Mouse (Mus musculus): ENCODE results near the gene Daam1. TPM values are rescaled to one million over a fixed set of nuclear protein-coding genes. Genes with fewer than 3 reads are reported as not detected.

Gene Daam1
- polyA plus RNA-seq, 1 experiment from 2014 or later, result 41.2 TPM

GRCm38 (mm10) chr12:71891729-71892355 is 61.0 kb downstream of the Daam1 start:
- Histone ChIP-seq H3K27ac (peak overlapping the region; percentile 63), H3K4me3 (replicated peaks; ENCODE audit: low read length) (no peak overlapping the region), H3K9me3 (ENCODE audit: control insufficient read depth, low read length) (no peaks in the 10 kb centered on the region), H3K4me1 (replicated peaks; ENCODE audit: control insufficient read depth, insufficient read depth, low read length) (peaks cover 21% of the 10 kb centered on the region), H3K27me3 (ENCODE audit: control insufficient read depth, insufficient read depth, low read length) (no peaks in the 10 kb centered on the region), H3K4me2 (replicated peaks) (no peak overlapping the region), H3K36me3 (replicated peaks; ENCODE audit: control insufficient read depth, insufficient read depth) (no peaks in the 10 kb centered on the region), H3K9ac (peak overlapping the region; percentile 39; the same call in 1 of the 2 replicates)
- 18% methylated on average over 7 of the region's 7 CpGs for WGBS
- DNase-seq (ENCODE audit: low spot score) (no peak), ATAC-seq (ENCODE audit: low FRiP score) (no peak)

GRCm38 (mm10) chr12:71892996-71893605 is 62.2 kb downstream of the Daam1 start:
- H3K4me1 ChIP-seq (replicated peaks; ENCODE audit: control insufficient read depth, insufficient read depth, low read length), result peaks cover 19% of the 10 kb centered on the region
- no peak for ATAC-seq (ENCODE audit: low FRiP score)
- no peak for DNase-seq (ENCODE audit: low spot score)
- H3K9me3 ChIP-seq (ENCODE audit: control insufficient read depth, low read length), result no peaks in the 10 kb centered on the region
- H3K27ac ChIP-seq, result no peak overlapping the region
- no peaks in the 10 kb centered on the region for H3K27me3 ChIP-seq (ENCODE audit: control insufficient read depth, insufficient read depth, low read length)
- 62% methylated on average over 9 of the region's 9 CpGs for WGBS
- peaks cover 8% of the 10 kb centered on the region; the same call in 1 of the 2 replicates for H3K36me3 ChIP-seq (replicated peaks; ENCODE audit: control insufficient read depth, insufficient read depth)
- no peak overlapping the region for H3K9ac ChIP-seq
- no peak overlapping the region for H3K4me3 ChIP-seq (replicated peaks; ENCODE audit: low read length)
- H3K4me2 ChIP-seq (replicated peaks), result no peak overlapping the region

- no peaks in the 10 kb centered on the region for H3K4me1 ChIP-seq (replicated peaks; ENCODE audit: control insufficient read depth, insufficient read depth, low read length)
- 87% methylated on average over 5 of the region's 5 CpGs for WGBS
- no peak overlapping the region for H3K4me2 ChIP-seq (replicated peaks)
- no peak for DNase-seq (ENCODE audit: low spot score)
- H3K27me3 ChIP-seq (ENCODE audit: control insufficient read depth, insufficient read depth, low read length), result no peaks in the 10 kb centered on the region
- ATAC-seq (ENCODE audit: low FRiP score), result no peak
- no peak overlapping the region for H3K4me3 ChIP-seq (replicated peaks; ENCODE audit: low read length)
- no peak overlapping the region for H3K9ac ChIP-seq
- H3K9me3 ChIP-seq (ENCODE audit: control insufficient read depth, low read length), result no peaks in the 10 kb centered on the region
- peaks cover 24% of the 10 kb centered on the region for H3K36me3 ChIP-seq (replicated peaks; ENCODE audit: control insufficient read depth, insufficient read depth)
- no peak overlapping the region for H3K27ac ChIP-seq
Measured at GRCm38 (mm10) chr12:71898231-71898630, 67.4 kb downstream of the Daam1 start.

GRCm38 (mm10) chr12:71898666-71899520 is 68.0 kb downstream of the Daam1 start:
- 74% methylated on average over 7 of the region's 7 CpGs for WGBS
- no peak overlapping the region for H3K9ac ChIP-seq
- no peak for ATAC-seq (ENCODE audit: low FRiP score)
- H3K4me2 ChIP-seq (replicated peaks), result no peak overlapping the region
- H3K36me3 ChIP-seq (replicated peaks; ENCODE audit: control insufficient read depth, insufficient read depth), result peaks cover 24% of the 10 kb centered on the region
- no peak overlapping the region for H3K4me3 ChIP-seq (replicated peaks; ENCODE audit: low read length)
- H3K4me1 ChIP-seq (replicated peaks; ENCODE audit: control insufficient read depth, insufficient read depth, low read length), result no peaks in the 10 kb centered on the region
- H3K27me3 ChIP-seq (ENCODE audit: control insufficient read depth, insufficient read depth, low read length), result no peaks in the 10 kb centered on the region
- H3K27ac ChIP-seq, result no peak overlapping the region
- no peaks in the 10 kb centered on the region for H3K9me3 ChIP-seq (ENCODE audit: control insufficient read depth, low read length)
- no peak for DNase-seq (ENCODE audit: low spot score)

- Histone ChIP-seq H3K27ac (no peak overlapping the region), H3K4me1 (replicated peaks; ENCODE audit: control insufficient read depth, insufficient read depth, low read length) (no peaks in the 10 kb centered on the region), H3K4me2 (replicated peaks) (no peak overlapping the region), H3K9ac (no peak overlapping the region), H3K27me3 (ENCODE audit: control insufficient read depth, insufficient read depth, low read length) (no peaks in the 10 kb centered on the region), H3K4me3 (replicated peaks; ENCODE audit: low read length) (no peak overlapping the region), H3K36me3 (replicated peaks; ENCODE audit: control insufficient read depth, insufficient read depth) (peaks cover 24% of the 10 kb centered on the region), H3K9me3 (ENCODE audit: control insufficient read depth, low read length) (no peaks in the 10 kb centered on the region)
- WGBS, result 84% methylated on average over 4 of the region's 4 CpGs
- no peak for ATAC-seq (ENCODE audit: low FRiP score)
- no peak for DNase-seq (ENCODE audit: low spot score)
Measured at GRCm38 (mm10) chr12:71899566-71899965, 68.7 kb downstream of the Daam1 start.

GRCm38 (mm10) chr12:71901211-71901610 is 70.3 kb downstream of the Daam1 start:
- 55% methylated on average over 7 of the region's 7 CpGs for WGBS
- no peak overlapping the region for H3K4me3 ChIP-seq (replicated peaks; ENCODE audit: low read length)
- H3K4me1 ChIP-seq (replicated peaks; ENCODE audit: control insufficient read depth, insufficient read depth, low read length), result peaks cover 10% of the 10 kb centered on the region
- H3K9ac ChIP-seq, result no peak overlapping the region
- ATAC-seq (ENCODE audit: low FRiP score), result no peak
- no peaks in the 10 kb centered on the region for H3K9me3 ChIP-seq (ENCODE audit: control insufficient read depth, low read length)
- no peak for DNase-seq (ENCODE audit: low spot score)
- H3K27me3 ChIP-seq (ENCODE audit: control insufficient read depth, insufficient read depth, low read length), result no peaks in the 10 kb centered on the region
- no peak overlapping the region for H3K27ac ChIP-seq
- H3K36me3 ChIP-seq (replicated peaks; ENCODE audit: control insufficient read depth, insufficient read depth), result peaks cover 24% of the 10 kb centered on the region
- H3K4me2 ChIP-seq (replicated peaks), result no peak overlapping the region

- no peak overlapping the region for H3K27ac ChIP-seq
- DNase-seq (ENCODE audit: low spot score) (no peak), ATAC-seq (ENCODE audit: low FRiP score) (no peak)
- WGBS, result 95% methylated on average over 6 of the region's 6 CpGs
- H3K4me1 ChIP-seq (replicated peaks; ENCODE audit: control insufficient read depth, insufficient read depth, low read length), result peaks cover 17% of the 10 kb centered on the region
- H3K9ac ChIP-seq, result no peak overlapping the region
- no peak overlapping the region for H3K4me3 ChIP-seq (replicated peaks; ENCODE audit: low read length)
- H3K27me3 ChIP-seq (ENCODE audit: control insufficient read depth, insufficient read depth, low read length), result no peaks in the 10 kb centered on the region
- no peaks in the 10 kb centered on the region for H3K9me3 ChIP-seq (ENCODE audit: control insufficient read depth, low read length)
- no peak overlapping the region for H3K4me2 ChIP-seq (replicated peaks)
- peaks cover 24% of the 10 kb centered on the region for H3K36me3 ChIP-seq (replicated peaks; ENCODE audit: control insufficient read depth, insufficient read depth)
Measured at GRCm38 (mm10) chr12:71901859-71902258, 71.0 kb downstream of the Daam1 start.

GRCm38 (mm10) chr12:71902317-71902716 is 71.4 kb downstream of the Daam1 start:
- Histone ChIP-seq H3K9ac (no peak overlapping the region), H3K36me3 (replicated peaks; ENCODE audit: control insufficient read depth, insufficient read depth) (peaks cover 21% of the 10 kb centered on the region), H3K4me3 (replicated peaks; ENCODE audit: low read length) (no peak overlapping the region), H3K27me3 (ENCODE audit: control insufficient read depth, insufficient read depth, low read length) (no peaks in the 10 kb centered on the region), H3K4me2 (replicated peaks) (no peak overlapping the region), H3K4me1 (replicated peaks; ENCODE audit: control insufficient read depth, insufficient read depth, low read length) (peaks cover 22% of the 10 kb centered on the region), H3K27ac (no peak overlapping the region), H3K9me3 (ENCODE audit: control insufficient read depth, low read length) (no peaks in the 10 kb centered on the region)
- ATAC-seq (ENCODE audit: low FRiP score) (no peak), DNase-seq (ENCODE audit: low spot score) (no peak)
- 97% methylated on average over 1 of the region's 1 CpGs for WGBS

- no peak overlapping the region for H3K9ac ChIP-seq
- peaks cover 15% of the 10 kb centered on the region for H3K36me3 ChIP-seq (replicated peaks; ENCODE audit: control insufficient read depth, insufficient read depth)
- H3K27ac ChIP-seq, result no peak overlapping the region
- DNase-seq (ENCODE audit: low spot score) (no peak), ATAC-seq (ENCODE audit: low FRiP score) (no peak)
- H3K4me2 ChIP-seq (replicated peaks), result no peak overlapping the region
- no peak overlapping the region for H3K4me3 ChIP-seq (replicated peaks; ENCODE audit: low read length)
- H3K4me1 ChIP-seq (replicated peaks; ENCODE audit: control insufficient read depth, insufficient read depth, low read length), result peaks cover 23% of the 10 kb centered on the region
- H3K27me3 ChIP-seq (ENCODE audit: control insufficient read depth, insufficient read depth, low read length), result no peaks in the 10 kb centered on the region
- WGBS, result 97% methylated on average over 4 of the region's 4 CpGs
- no peaks in the 10 kb centered on the region for H3K9me3 ChIP-seq (ENCODE audit: control insufficient read depth, low read length)
Measured at GRCm38 (mm10) chr12:71903218-71903617, 72.3 kb downstream of the Daam1 start.

Data from hindbrain, embryonic 14.5 days (tissue).